Comparison of ENCODE assay signal across 20 mouse cellular contexts in genomic region chr12:13575158-13575557, GRCm38 (mm10).
DNase-seq lines count a peak whose midpoint lies in the region; ATAC-seq and TF ChIP-seq lines count a peak whose summit lies in the region.
"Had no signal": no experiment of that assay in that cellular context is flagged by ENCODE, and none has a peak within 500 bp of the region (broad histone marks: within the 10 kb centered on the region; RNA-seq: fewer than 3 reads in every experiment).

No protein-coding gene starts in this region.

- peak overlapping the region; percentile 23; the same call in 1 of the 2 replicates for H3K27ac ChIP-seq in intestine, embryonic 14.5 days (ENCODE audit: low read depth)
- H3K27ac ChIP-seq in intestine, postnatal 0 days (ENCODE audit: low read depth, low read length): no peak overlapping the region
- no peak overlapping the region for H3K27ac ChIP-seq in stomach, embryonic 14.5 days (ENCODE audit: low read length)
- no peak overlapping the region for H3K27ac ChIP-seq in stomach, postnatal 0 days (replicated peaks)
- peak overlapping the region; percentile 46; the same call in 1 of the 2 replicates for H3K27ac ChIP-seq in limb, embryonic 10.5 days
- H3K27ac ChIP-seq: forebrain, embryonic 12.5 days; gastrocnemius, adult 2 months; hindbrain, embryonic 13.5 days; layer of hippocampus, adult 2 months; liver, embryonic 14.5 days; midbrain, embryonic 13.5 days had no signal

- no peak for TF ChIP-seq EP300 in stomach, postnatal 0 days (optimal IDR thresholded peaks at IDR 0.05)

- DNase-seq in intestine, embryonic 14.5 days (ENCODE audit: low spot score): peak; percentile 52
- DNase-seq in stomach, postnatal 0 days (ENCODE audit: low spot score): no peak
- DNase-seq in limb, embryonic 10.5 days (ENCODE audit: low spot score): no peak
- no peak for DNase-seq in spleen, adult 12 weeks (ENCODE audit: low spot score)
- DNase-seq in layer of hippocampus, postnatal 25 days (ENCODE audit: extremely low spot score in 1 of 2, low spot score in 1 of 2): no peak
- DNase-seq: adrenal gland, postnatal 25 days; cerebellum, adult 11 months; cerebellum, postnatal 10 days; gastrocnemius, adult 2 months; thymus, adult 18-20 months had no signal

- H3K4me3 ChIP-seq in intestine, embryonic 14.5 days (ENCODE audit: low read depth, low read length): no peak overlapping the region
- no peak overlapping the region for H3K4me3 ChIP-seq in intestine, postnatal 0 days (ENCODE audit: low read depth, low read length)
- H3K4me3 ChIP-seq in stomach, embryonic 14.5 days (ENCODE audit: low read depth, low read length): no peak overlapping the region
- H3K4me3 ChIP-seq in stomach, postnatal 0 days (ENCODE audit: low read depth, low read length): no peak overlapping the region
- no peak overlapping the region for H3K4me3 ChIP-seq in limb, embryonic 10.5 days
- H3K4me3 ChIP-seq: forebrain, embryonic 12.5 days; gastrocnemius, adult 2 months; hindbrain, embryonic 13.5 days; layer of hippocampus, adult 2 months; midbrain, embryonic 13.5 days; myocyte had no signal

- H3K4me1 ChIP-seq in intestine, embryonic 14.5 days (replicated peaks; ENCODE audit: control insufficient read depth, insufficient read depth, low read length): peaks cover 10% of the 10 kb centered on the region
- H3K4me1 ChIP-seq in intestine, postnatal 0 days (replicated peaks; ENCODE audit: control insufficient read depth, insufficient read depth, low read length): no peaks in the 10 kb centered on the region
- 0 out of 2 replicates have a peak, but pooled peaks cover 8% of the 10 kb centered on the region for H3K4me1 ChIP-seq in stomach, embryonic 14.5 days (ENCODE audit: control insufficient read depth, insufficient read depth, low read length)
- H3K4me1 ChIP-seq in stomach, postnatal 0 days (replicated peaks; ENCODE audit: control insufficient read depth, insufficient read depth): no peaks in the 10 kb centered on the region
- peaks cover 3% of the 10 kb centered on the region; the same call in 1 of the 2 replicates for H3K4me1 ChIP-seq in limb, embryonic 10.5 days
- H3K4me1 ChIP-seq: forebrain, embryonic 12.5 days had no signal

- WGBS in intestine, embryonic 14.5 days: 42% methylated on average over 4 of the region's 4 CpGs
- WGBS in intestine, postnatal 0 days: 67% methylated on average over 4 of the region's 4 CpGs
- WGBS in stomach, embryonic 14.5 days: 61% methylated on average over 4 of the region's 4 CpGs
- WGBS in stomach, postnatal 0 days: 61% methylated on average over 4 of the region's 4 CpGs
- 80% methylated on average over 4 of the region's 4 CpGs for WGBS in limb, embryonic 10.5 days

- H3K27me3 ChIP-seq in intestine, embryonic 14.5 days (replicated peaks; ENCODE audit: control insufficient read depth, insufficient read depth, low read length): no peaks in the 10 kb centered on the region
- no peaks in the 10 kb centered on the region for H3K27me3 ChIP-seq in intestine, postnatal 0 days (replicated peaks; ENCODE audit: control insufficient read depth, insufficient read depth, low read length)
- no peaks in the 10 kb centered on the region for H3K27me3 ChIP-seq in stomach, embryonic 14.5 days (ENCODE audit: control insufficient read depth, insufficient read depth, low read length)
- no peaks in the 10 kb centered on the region for H3K27me3 ChIP-seq in stomach, postnatal 0 days (ENCODE audit: control insufficient read depth, insufficient read depth, low read length)
- H3K27me3 ChIP-seq in limb, embryonic 10.5 days (ENCODE audit: low read depth, poor library complexity, severe bottlenecking): no peaks in the 10 kb centered on the region
- H3K27me3 ChIP-seq: forebrain, embryonic 12.5 days; hindbrain, embryonic 13.5 days; midbrain, embryonic 13.5 days had no signal

- H3K4me2 ChIP-seq in intestine, embryonic 14.5 days (ENCODE audit: low read length): no peak overlapping the region
- no peak overlapping the region for H3K4me2 ChIP-seq in intestine, postnatal 0 days (replicated peaks; ENCODE audit: low read depth)
- no peak overlapping the region for H3K4me2 ChIP-seq in stomach, embryonic 14.5 days (replicated peaks; ENCODE audit: low read depth, low read length)
- no peak overlapping the region for H3K4me2 ChIP-seq in stomach, postnatal 0 days (replicated peaks; ENCODE audit: low read depth)
- H3K4me2 ChIP-seq: forebrain, embryonic 12.5 days; hindbrain, embryonic 13.5 days; midbrain, embryonic 13.5 days had no signal

- no peak for TF ChIP-seq CTCF in intestine, postnatal 0 days (IDR thresholded peaks at IDR 0.05; ENCODE audit: low read depth)
- no peak for TF ChIP-seq CTCF in stomach, postnatal 0 days (IDR thresholded peaks at IDR 0.05; ENCODE audit: low read depth)

- no peak overlapping the region for H3K9ac ChIP-seq in intestine, embryonic 14.5 days (ENCODE audit: low read length)
- H3K9ac ChIP-seq in intestine, postnatal 0 days (ENCODE audit: low read depth, low read length): no peak overlapping the region
- no peak overlapping the region for H3K9ac ChIP-seq in stomach, embryonic 14.5 days (replicated peaks; ENCODE audit: low read depth, low read length)
- H3K9ac ChIP-seq in stomach, postnatal 0 days (ENCODE audit: low read length): no peak overlapping the region
- H3K9ac ChIP-seq: forebrain, embryonic 12.5 days; hindbrain, embryonic 13.5 days; liver, embryonic 14.5 days; midbrain, embryonic 13.5 days had no signal

- no peaks in the 10 kb centered on the region for H3K36me3 ChIP-seq in intestine, embryonic 14.5 days (ENCODE audit: control insufficient read depth, insufficient read depth, low read length)
- H3K36me3 ChIP-seq in intestine, postnatal 0 days (ENCODE audit: control insufficient read depth, insufficient read depth): no peaks in the 10 kb centered on the region
- H3K36me3 ChIP-seq in stomach, embryonic 14.5 days (ENCODE audit: control insufficient read depth, insufficient read depth, low read length): no peaks in the 10 kb centered on the region
- H3K36me3 ChIP-seq in stomach, postnatal 0 days (ENCODE audit: control insufficient read depth, insufficient read depth, low read length): no peaks in the 10 kb centered on the region
- no peaks in the 10 kb centered on the region for H3K36me3 ChIP-seq in limb, embryonic 10.5 days
- H3K36me3 ChIP-seq: forebrain, embryonic 12.5 days; hindbrain, embryonic 13.5 days; midbrain, embryonic 13.5 days had no signal

- peak; percentile 43; the same call in 1 of the 2 replicates for ATAC-seq in intestine, embryonic 14.5 days (replicated peaks; ENCODE audit: low FRiP score, low TSS enrichment, low read depth)
- ATAC-seq in intestine, postnatal 0 days: no peak
- ATAC-seq in stomach, embryonic 14.5 days (ENCODE audit: insufficient number of reproducible peaks, insufficient read depth, low FRiP score, low read depth): peak; percentile 65; the same call in 1 of the 2 replicates
- ATAC-seq in stomach, postnatal 0 days (ENCODE audit: low FRiP score, low TSS enrichment): no peak
- ATAC-seq: activated CD4-positive, CD25-positive, alpha-beta regulatory T cell, adult 4 months; inflammation-experienced regulatory T-cells, adult 6 months had no signal

- H3K9me3 ChIP-seq in intestine, embryonic 14.5 days (ENCODE audit: control insufficient read depth, low read length): no peaks in the 10 kb centered on the region
- no peaks in the 10 kb centered on the region for H3K9me3 ChIP-seq in intestine, postnatal 0 days (ENCODE audit: control insufficient read depth)
- no peaks in the 10 kb centered on the region for H3K9me3 ChIP-seq in stomach, embryonic 14.5 days (ENCODE audit: control insufficient read depth, low read depth, low read length)
- H3K9me3 ChIP-seq in stomach, postnatal 0 days (ENCODE audit: control insufficient read depth, low read length): no peaks in the 10 kb centered on the region
- no peaks in the 10 kb centered on the region for H3K9me3 ChIP-seq in limb, embryonic 10.5 days (replicated peaks)
- H3K9me3 ChIP-seq: forebrain, embryonic 12.5 days; hindbrain, embryonic 13.5 days; midbrain, embryonic 13.5 days had no signal

Comparison
In these comparisons a context has a peak if more than half of its experiments do, and no peak if none do; other contexts are left out.
1. ATAC-seq: peak in intestine, embryonic 14.5 days (single experiment) and stomach, embryonic 14.5 days (single experiment); none in intestine, postnatal 0 days (single experiment) and stomach, postnatal 0 days (single experiment).
2. H3K27ac ChIP-seq: peak in intestine, embryonic 14.5 days (single experiment) and limb, embryonic 10.5 days (single experiment); none in intestine, postnatal 0 days (single experiment), stomach, embryonic 14.5 days (single experiment) and stomach, postnatal 0 days (single experiment).